Mouse (Mus musculus) CD4-positive, CD25-positive, alpha-beta regulatory T cell, adult 4 months (primary cell): ENCODE data around the gene Gpr84. TPM values are rescaled to one million over a fixed set of nuclear protein-coding genes. Genes with fewer than 3 reads are reported as not detected.

Experiments
- ATAC-seq: one replicate; pipeline ENCODE4 v1.8.0; 2017
- polyA plus RNA-seq, 2 experiments: library from polyadenylated mRNA; unstranded; fragments of 100-300 nt; shearing (Covaris generic); gene quantifications; one replicate each; pipeline ENCODE4 v1.2.1; 2017

Gene Gpr84
- polyA plus RNA-seq, 2 experiments from 2014 or later = not detected

- ATAC-seq = peak; percentile 95
These were observed 5.2 kb downstream of the Gpr84 start for GRCm38 (mm10) chr15:103305070-103305678.

- no peak for ATAC-seq
These were observed 5.8 kb downstream of the Gpr84 start for GRCm38 (mm10) chr15:103304616-103304969.

- ATAC-seq = no peak
These were observed 6.3 kb downstream of the Gpr84 start for GRCm38 (mm10) chr15:103303916-103304615.

GRCm38 (mm10) chr15:103302341-103303021, 7.9 kb downstream of the Gpr84 start:
- no peak for ATAC-seq

- ATAC-seq = no peak
These were observed 8.7 kb downstream of the Gpr84 start for GRCm38 (mm10) chr15:103301547-103302340.

- no peak for ATAC-seq
These were observed 9.4 kb downstream of the Gpr84 start for GRCm38 (mm10) chr15:103301046-103301445.

- no peak for ATAC-seq
These were observed 9.9 kb downstream of the Gpr84 start for GRCm38 (mm10) chr15:103300560-103300959.

- no peak for ATAC-seq
These were observed 10.3 kb downstream of the Gpr84 start for GRCm38 (mm10) chr15:103300067-103300471.

- no peak for ATAC-seq
These were observed 10.8 kb downstream of the Gpr84 start for GRCm38 (mm10) chr15:103299644-103300043.

GRCm38 (mm10) chr15:103298861-103299616, 11.4 kb downstream of the Gpr84 start:
- no peak for ATAC-seq

- ATAC-seq = no peak
These were observed 12.4 kb downstream of the Gpr84 start for GRCm38 (mm10) chr15:103298026-103298425.

GRCm38 (mm10) chr15:103297313-103297712, 13.1 kb downstream of the Gpr84 start:
- no peak for ATAC-seq

- ATAC-seq = no peak
These were observed 14.6 kb downstream of the Gpr84 start for GRCm38 (mm10) chr15:103295851-103296250.

GRCm38 (mm10) chr15:103294649-103295048, 15.8 kb downstream of the Gpr84 start:
- ATAC-seq = no peak

- no peak for ATAC-seq
These were observed 17.0 kb downstream of the Gpr84 start for GRCm38 (mm10) chr15:103293375-103293774.

- ATAC-seq = no peak
These were observed 17.6 kb downstream of the Gpr84 start for GRCm38 (mm10) chr15:103292673-103293345.

- no peak for ATAC-seq
These were observed 19.6 kb downstream of the Gpr84 start for GRCm38 (mm10) chr15:103290843-103291242.

- ATAC-seq = no peak
These were observed 20.0 kb downstream of the Gpr84 start for GRCm38 (mm10) chr15:103290417-103290816.

- no peak for ATAC-seq
These were observed 20.8 kb downstream of the Gpr84 start for GRCm38 (mm10) chr15:103289600-103289999.

- no peak for ATAC-seq
These were observed 24.5 kb downstream of the Gpr84 start for GRCm38 (mm10) chr15:103285778-103286417.

GRCm38 (mm10) chr15:103284647-103285046, 25.8 kb downstream of the Gpr84 start:
- no peak for ATAC-seq
